Mouse (Mus musculus): ENCODE results near the gene Ctrc.

DNA sequence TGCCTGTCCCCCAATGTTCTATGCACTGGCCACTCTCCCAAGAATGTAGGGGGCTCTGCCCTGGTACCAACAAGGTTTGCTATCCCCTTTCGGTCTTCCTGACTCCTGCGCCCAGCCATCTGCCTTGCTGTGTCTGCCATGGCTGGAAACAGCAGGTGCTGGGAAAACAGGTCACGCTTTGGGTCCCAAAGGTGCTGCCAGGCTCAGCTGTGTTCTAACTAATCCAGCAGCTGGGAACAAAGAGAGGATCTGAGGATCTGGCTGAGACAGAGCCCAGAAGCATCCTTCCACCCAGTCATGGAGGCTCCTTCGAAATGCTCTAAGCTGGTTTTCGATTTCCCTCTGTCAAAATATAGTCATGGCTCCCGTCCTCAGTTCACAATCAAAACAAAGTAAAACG, 29.9 kb downstream of the Ctrc start:
- no peak for TF ChIP-seq CTCF (conservative IDR thresholded peaks at IDR 0.05; ENCODE audit: low read length)
- no peak for TF ChIP-seq NANOG (IDR thresholded peaks at IDR 0.05; ENCODE audit: borderline replicate concordance, low read length)

All from E14TG2a.4 (cell line).